In the genomic region with DNA sequence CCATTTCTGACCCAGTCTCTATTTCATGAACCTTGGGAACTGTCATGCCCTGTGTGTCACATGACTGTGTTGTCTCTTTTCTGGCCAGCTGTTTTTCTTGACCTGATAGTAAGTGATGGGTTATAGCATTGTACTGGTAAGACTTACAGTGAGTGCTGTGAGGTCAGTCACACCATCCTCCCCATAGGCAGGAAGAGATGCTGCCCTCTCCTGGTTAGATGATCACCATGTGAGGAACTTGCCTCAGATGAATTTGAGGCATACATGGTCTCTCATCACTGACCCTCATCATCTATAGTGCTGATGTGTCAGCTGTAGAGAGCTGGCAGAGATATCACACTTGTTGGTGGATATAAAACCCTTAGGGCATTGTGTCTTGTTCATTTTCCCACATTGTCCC, we compare ENCODE assay signal across 15 mouse cellular contexts. TPM values are rescaled to one million over a fixed set of nuclear protein-coding genes. Genes with fewer than 3 reads are reported as not detected.
"Had no signal": no experiment of that assay in that cellular context is flagged by ENCODE, and none has a peak within 500 bp of the region (broad histone marks: within the 10 kb centered on the region; RNA-seq: fewer than 3 reads in every experiment).

No protein-coding gene starts in this region.

RNA-seq across cellular contexts. Expression of a gene that starts 13.6 kb away (rescaled TPM):
- total RNA-seq: layer of hippocampus, adult 18-20 months; layer of hippocampus, postnatal 25 days; left cerebral cortex, adult 18-20 months; left cerebral cortex, postnatal 25 days had no signal
- polyA plus RNA-seq: intestine, embryonic 15.5 days; limb, embryonic 10.5 days; limb, embryonic 13.5 days; liver, embryonic 13.5 days; lung, embryonic 15.5 days; midbrain, embryonic 12.5 days; midbrain, embryonic 15.5 days; neural tube, embryonic 12.5 days; neural tube, embryonic 15.5 days; stomach, embryonic 14.5 days; thymus, postnatal 0 days had no signal

RNA-seq across cellular contexts. Expression of a gene that starts 32.9 kb away (rescaled TPM):
- total RNA-seq: layer of hippocampus, adult 18-20 months; layer of hippocampus, postnatal 25 days; left cerebral cortex, postnatal 25 days had no signal
- polyA plus RNA-seq: limb, embryonic 10.5 days; midbrain, embryonic 12.5 days; neural tube, embryonic 12.5 days; neural tube, embryonic 15.5 days; stomach, embryonic 14.5 days had no signal
